Mouse (Mus musculus) liver, embryonic 14.5 days (tissue): ENCODE data around the gene Smok3c.

ENCODE experiments used
- CTCF ChIP-seq: IDR thresholded peaks from 2 replicates; pipeline ENCODE4 v1.5.1; 2016; ENCODE audit warnings: antibody characterized with exemption, low read depth, control low read depth
- EP300 ChIP-seq: IDR thresholded peaks from 2 replicates; pipeline ENCODE4 v1.6.1; 2016; ENCODE audit warnings: antibody characterized with exemption, low read depth

- TF ChIP-seq CTCF (no peak), EP300 (no peak)
These were observed 22.7 kb downstream of the Smok3c start for GRCm38 (mm10) chr5:138075684-138076083.
